Mouse (Mus musculus) neural tube, embryonic 10.5 days (tissue): Measurements from ENCODE around the gene Gas2l1.
A peak's percentile ranks its signal among the peaks of the same experiment; 100 is the strongest.
"Not testable (repeated sequence)": the region's sequence is repeated elsewhere in the genome, so short reads cannot be mapped to it uniquely, and the experiment has no call there.

Source experiments
- DNase-seq: peaks from one replicate; pipeline ENCODE4 v3.0.0-alpha.2; 2017; ENCODE audit warnings: low spot score; ENCODE audit errors: extremely low spot score

The Gas2l1 gene

GRCm38 (mm10) chr11:5065056-5065821 is at the start of gene Gas2l1:
Gene Gas2l1 (minus strand): TSS chr11:5065327.
- DNase-seq = peak; percentile 93

DNA sequence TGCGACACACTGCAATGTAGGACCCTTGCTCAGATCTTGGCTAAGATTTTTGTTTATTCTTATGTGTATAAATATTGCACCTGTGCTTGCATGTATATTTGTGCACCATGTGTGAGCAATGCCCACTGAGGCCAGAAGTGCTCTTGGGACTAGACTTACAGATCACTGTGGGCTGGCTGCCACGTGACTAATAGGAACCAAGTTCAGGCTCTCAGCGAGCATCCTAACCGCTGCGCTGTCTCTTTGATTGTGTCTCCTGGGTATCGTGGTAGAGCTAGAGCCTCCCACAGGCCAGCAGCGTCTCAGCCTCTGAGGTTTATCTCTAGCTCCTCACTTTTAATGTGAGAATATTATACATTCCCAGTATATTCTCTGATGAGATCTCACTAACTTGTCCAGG is 48.5 kb upstream of the Gas2l1 start:
- no peak for DNase-seq

DNA sequence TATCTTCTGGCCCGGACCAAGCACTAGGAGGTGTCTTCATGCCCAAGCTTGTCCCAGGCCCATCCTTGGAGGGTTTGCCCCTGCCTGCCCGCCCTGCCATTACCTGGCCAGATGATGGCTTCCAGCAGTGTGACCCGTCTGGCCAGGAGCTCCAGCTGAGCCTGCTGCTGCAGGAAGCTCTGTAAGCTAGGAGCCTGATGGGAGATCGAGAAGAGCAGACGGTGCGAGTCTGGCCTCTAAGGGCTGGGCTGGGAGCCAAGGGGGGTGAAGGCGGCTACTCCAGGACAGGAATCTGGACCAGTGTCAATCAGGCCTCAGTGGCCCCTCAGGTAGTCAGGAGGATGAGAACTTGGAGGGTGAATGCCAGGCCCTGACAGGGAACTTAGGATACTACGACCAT is 44.3 kb upstream of the Gas2l1 start:
- no peak for DNase-seq

DNA sequence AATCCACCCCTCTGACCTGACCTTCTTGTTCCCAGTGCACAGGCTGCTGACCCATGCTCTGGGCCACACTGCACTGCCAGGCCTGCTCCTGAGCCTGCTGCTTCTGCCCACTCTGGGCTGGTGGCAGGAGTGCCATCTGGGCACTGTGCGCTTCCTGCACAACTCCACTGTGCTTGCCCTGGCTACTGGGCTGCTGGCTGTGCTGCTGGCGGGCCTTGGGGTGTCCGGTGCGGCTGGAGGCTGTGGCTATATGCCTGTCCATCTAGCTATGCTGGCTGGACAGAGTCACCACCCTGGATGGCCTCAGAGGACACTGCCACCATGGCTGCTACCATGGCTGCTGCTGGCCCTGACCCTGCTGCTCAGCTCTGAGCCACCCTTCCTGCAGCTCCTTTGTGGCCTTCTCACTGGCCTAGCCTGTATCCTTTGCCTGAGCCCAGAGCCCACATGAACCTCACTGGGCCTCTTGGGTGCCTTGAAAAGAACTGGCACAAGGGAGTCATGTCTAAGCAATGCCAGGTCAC is 38.9 kb upstream of the Gas2l1 start:
- no peak for DNase-seq

DNA sequence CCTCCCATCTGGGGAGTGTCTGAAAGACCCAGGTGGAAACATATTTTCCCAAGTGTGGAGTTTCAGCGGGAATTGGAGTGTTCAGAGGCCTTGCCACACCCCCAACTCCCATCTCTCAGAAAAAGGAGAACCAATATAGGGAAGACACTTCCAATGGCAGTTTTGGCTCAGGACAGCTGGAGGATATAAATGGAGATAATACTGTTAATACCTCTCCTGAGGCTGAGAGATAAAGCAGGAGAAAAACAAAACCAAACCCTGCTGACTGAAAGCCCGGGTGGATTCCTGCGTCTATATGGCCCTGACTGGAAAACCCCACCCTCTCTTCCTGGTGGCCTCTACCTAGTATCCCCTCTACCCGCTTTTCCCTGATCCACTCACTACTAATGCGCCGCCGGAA is 37.3 kb upstream of the Gas2l1 start:
- no peak for DNase-seq

DNA sequence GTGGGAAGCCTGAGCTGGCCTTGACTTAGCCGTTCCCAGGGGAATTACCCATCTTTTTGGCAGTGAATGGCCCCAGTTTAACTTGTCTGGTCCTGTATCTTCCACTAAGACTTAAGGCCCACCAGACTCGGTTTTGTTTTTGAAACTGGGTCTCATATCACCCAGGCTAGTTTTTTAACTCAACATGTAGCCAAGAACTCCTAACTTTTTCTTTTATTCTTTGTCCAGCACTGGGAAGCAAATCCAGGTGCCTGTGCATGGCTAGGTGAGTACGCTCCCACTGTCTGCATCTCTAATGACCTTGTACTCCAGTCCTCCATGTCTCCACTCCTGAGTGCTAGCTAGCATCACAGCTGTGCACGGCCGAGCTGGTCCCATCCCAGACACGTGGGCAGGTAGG is 36.5 kb upstream of the Gas2l1 start:
- DNase-seq = no peak

- no peak for DNase-seq
Measured at GRCm38 (mm10) chr11:5100801-5101200, 35.7 kb upstream of the Gas2l1 start.

DNA sequence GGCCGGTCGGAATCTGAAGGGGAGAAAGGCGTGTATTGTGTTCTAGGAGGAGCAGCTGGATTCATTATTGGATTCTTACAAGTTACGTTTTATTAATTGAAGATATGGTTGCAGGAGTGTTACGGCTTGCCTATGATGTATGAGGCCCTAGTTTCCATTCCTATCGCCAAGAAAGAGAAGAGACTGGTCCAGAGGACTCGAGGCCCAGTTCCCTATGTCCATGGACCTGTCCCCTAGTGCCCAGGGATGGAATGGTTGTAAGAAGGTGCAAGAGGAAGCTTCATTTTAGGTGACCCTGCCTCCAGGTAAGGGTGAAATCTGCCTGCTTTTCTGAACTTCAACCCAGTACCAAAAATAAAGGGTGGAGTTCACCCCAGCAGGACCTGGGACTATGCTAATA is 35.2 kb upstream of the Gas2l1 start:
- DNase-seq = no peak

DNA sequence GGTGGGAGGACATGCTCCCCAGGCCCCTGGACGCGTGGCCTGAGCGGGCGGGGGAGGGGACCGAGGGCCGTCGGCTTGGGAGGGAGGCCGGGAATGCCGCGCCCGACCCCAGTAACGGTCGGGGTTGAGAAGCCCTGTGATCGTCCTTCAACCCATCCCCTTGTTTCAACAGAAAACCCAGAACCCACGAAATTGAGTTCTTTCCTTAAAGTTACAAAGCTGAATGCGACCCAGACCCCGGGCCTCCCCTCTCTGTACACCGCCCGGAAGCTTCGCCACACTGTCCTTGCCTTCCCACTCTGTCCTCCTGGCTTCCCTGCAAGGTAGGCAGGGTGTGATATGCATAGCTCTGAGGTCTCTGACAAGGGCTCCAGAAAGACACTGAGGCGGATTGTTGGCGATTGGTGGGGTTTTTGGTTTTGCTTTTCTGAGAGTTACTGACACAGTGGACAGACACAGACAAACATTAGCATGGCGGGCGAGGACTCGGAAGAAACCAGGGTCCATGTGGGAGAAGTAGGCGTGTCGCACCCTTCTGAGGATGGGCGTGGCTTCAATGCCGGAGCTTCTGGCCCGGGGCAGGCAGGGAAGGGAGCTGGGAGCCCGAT is 34.6 kb upstream of the Gas2l1 start:
- DNase-seq = peak; percentile 90

DNA sequence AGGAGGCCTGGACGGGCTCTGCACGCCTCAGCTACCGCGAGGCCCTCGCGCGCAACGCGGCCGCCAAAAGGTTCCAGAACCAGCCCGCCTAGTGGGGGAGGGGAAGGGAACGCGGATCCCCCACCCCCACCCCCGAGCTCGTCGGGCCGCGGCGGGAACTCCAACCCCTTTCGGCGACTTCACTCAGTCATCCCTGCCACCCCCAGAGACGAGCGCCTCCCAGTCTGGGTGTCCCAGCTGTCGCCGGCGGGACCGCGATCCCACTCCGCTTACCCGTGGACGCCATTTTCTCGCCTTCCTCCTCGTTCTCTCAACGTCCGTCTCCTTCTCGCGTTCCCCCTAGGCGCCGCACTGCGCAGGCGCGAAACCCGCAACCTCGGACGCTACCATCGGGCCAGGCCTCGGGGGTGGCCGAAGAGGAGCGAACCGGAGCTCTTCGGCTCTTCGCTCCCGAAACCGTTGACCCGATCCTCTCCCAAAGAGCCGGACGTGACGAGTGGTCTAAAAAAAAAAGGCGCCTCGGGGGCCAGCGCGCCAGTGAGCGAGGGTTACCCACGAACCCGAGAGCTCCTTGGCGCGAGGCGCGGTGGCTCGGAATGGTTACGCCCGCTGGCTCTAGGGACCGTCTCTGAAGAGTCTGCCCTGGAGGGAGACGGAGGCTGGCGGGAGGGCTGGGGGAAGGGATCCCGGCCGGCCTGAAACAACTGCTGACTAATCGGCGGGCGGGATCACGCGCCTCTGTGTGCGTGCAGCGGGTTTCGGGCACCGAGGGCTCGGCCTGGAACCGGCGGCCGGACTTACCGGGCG is 33.8 kb upstream of the Gas2l1 start, which contains the start of the genes Rhbdd3 and Ewsr1:
Gene Rhbdd3, plus strand, starts transcription at position 191 of the 807 bp plus-strand sequence.
Gene Ewsr1, minus strand, starts transcription at position 531 of the 807 bp plus-strand sequence.
- DNase-seq = peak; percentile 99

DNA sequence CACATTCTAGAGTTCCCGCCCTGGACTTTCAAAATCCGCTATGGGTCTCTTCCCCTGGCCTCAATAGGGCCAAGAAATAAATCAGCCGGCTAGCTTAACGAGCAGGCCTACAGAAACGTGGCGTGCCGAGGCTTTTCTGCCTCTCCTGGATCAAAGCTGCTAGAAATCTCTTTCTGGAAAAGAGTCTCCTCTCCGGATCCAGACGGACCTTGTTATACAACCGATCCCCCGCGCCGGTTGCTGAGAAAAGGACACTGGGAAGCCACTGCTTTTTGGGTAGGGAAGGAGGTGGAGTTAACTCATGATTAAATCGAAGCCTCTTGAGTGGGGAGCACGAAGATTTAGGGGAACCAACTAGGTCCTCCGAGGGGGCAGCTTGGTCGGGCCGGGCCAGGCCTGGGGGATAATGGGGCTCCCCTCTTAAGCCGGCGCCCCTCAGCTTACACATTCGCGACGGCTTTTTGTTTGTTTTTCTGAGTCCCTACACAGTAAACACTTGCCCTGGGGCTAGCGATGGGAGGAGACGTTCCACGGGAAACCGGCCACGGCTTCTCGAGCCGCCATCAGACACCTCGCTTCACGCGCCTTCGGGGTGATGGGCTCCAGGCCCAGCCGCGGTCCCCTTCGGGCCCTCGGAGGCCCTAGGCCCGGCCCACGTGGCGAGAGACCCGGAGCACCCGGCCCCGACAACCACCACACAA is 33.1 kb upstream of the Gas2l1 start:
- DNase-seq = peak; percentile 51

DNA sequence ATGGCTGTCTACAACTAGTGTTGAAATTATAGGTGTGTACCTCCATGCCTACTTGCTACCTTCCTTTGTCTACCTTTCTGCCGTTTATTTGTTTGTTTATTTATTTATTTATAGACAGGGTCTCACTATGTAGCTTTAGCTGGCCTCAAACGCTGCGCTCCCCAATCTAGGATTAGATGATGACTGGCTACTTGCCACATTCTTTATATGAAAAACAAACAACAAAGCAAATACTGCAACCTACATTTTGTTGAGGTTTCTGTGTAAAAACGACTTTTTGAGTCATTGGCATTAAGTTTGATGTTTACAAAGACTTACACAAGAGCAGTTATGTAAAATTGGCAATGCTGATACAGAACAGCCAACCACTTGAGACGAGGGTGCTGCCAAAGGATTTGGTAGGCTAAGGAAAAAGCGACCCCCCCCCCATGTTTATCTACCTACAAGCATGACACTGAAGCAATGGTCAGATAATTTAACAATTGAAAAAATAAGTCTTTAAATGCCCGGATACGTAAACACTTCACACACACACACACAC is 31.4 kb upstream of the Gas2l1 start:
- no peak for DNase-seq

GRCm38 (mm10) chr11:5095877-5096276 is 30.8 kb upstream of the Gas2l1 start:
- no peak for DNase-seq

- no peak for DNase-seq
Measured at GRCm38 (mm10) chr11:5091706-5092105, 26.6 kb upstream of the Gas2l1 start.

GRCm38 (mm10) chr11:5089147-5089546 is 24.0 kb upstream of the Gas2l1 start:
- DNase-seq = no peak

DNA sequence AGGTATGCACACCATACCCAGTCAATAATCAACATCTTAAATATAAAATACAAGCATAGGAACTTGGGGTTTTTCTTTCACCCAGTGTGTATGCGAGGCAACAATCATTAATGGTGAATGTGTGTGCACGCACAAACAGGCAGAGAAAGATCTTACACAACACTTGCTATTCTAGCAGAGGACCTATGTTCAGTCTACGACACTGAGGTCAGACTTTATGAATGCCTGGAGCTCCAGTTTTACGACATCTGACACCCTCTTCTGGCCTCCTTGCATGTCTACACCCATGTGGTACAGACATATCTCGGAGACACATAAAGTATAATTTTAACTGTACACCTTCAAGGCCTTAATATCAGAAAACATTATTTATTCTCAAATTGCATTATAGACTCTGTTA is 11.7 kb upstream of the Gas2l1 start:
- DNase-seq = not testable (repeated sequence)

DNA sequence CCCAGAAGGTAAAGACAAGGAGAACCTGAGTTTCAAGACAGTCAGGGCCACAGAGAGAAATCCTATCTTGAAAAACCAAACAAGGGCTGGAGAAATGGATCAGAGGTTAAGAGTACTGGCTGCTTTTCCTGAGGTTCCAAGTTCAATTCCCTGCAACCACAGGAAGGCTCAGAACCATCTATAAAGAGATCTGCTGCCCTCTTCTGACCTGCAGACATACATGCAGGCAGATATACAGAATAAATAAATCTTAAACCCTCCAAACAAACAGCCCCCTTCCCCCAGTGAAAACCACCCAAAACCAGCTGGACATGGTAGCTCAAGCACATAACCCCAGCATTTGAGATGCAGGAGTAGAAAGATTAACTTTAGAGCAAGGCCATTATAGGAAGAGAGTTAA is 10.6 kb upstream of the Gas2l1 start:
- DNase-seq = no peak

DNA sequence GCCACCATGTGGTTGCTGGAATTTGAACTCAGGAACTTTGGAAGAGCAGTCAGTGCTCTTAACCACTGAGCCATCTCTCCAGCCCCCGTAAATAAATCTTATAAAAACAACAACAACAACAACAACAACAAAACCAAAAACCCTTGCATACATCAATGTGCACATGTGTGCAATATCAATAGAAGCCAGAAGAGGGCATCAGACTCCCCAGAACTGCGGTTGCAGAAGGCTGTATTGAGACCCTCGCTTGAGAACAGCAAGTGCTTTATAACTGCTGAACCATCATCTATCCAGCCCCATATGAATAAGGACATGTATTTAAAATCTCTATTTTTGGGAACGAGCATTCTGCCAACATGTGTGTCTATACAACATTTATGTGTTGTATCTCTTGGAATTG is 9.8 kb upstream of the Gas2l1 start:
- DNase-seq = no peak

- no peak for DNase-seq
Measured at GRCm38 (mm10) chr11:5068126-5068971, 3.2 kb upstream of the Gas2l1 start.

GRCm38 (mm10) chr11:5067063-5067462 is 1.9 kb upstream of the Gas2l1 start:
- DNase-seq = no peak
